Mouse (Mus musculus) kidney, embryonic 16.5 days (tissue): ENCODE measurements at regions not wholly inside any gene's neighbourhood (a gene's known extent, or its start where the extent isn't known, plus 50 kb on each side); places are given as distances from the start of the nearest gene placed in this dataset.

Source experiments
- ATAC-seq: fragments of 200-750 bp; cut with Nextera tagmentation; 2 replicates; pipeline ENCODE4 v1.8.0; 2017; ENCODE audit warnings: moderate TSS enrichment; ENCODE audit not compliant: low FRiP score, low TSS enrichment
- H3K27ac ChIP-seq: fragments of 300-500 bp; sonication (generic); 2 replicates; pipeline ENCODE4 v1.5.1; 2014; ENCODE audit warnings: low read length
- H3K27me3 ChIP-seq: fragments of 300-500 bp; sonication (generic); 2 replicates; pipeline ENCODE4 v1.6.1; 2014; ENCODE audit warnings: low read length, control low read depth, mixed read lengths; ENCODE audit not compliant: insufficient read depth
- H3K36me3 ChIP-seq: fragments of 300-500 bp; sonication (generic); 2 replicates; pipeline ENCODE4 v1.6.1; 2014; ENCODE audit warnings: low read length, control low read depth, mixed read lengths; ENCODE audit not compliant: insufficient read depth
- H3K4me1 ChIP-seq: fragments of 300-500 bp; sonication (generic); 2 replicates; pipeline ENCODE4 v1.6.1; 2014; ENCODE audit warnings: low read length, control low read depth, mixed read lengths; ENCODE audit not compliant: insufficient read depth
- H3K4me2 ChIP-seq: fragments of 300-500 bp; sonication (generic); replicated peaks from 2 replicates; pipeline ENCODE4 v1.6.1; 2014; ENCODE audit warnings: low read depth, low read length
- H3K4me3 ChIP-seq: fragments of 300-500 bp; sonication (generic); 2 replicates; pipeline ENCODE4 v1.5.1; 2014; ENCODE audit warnings: mild to moderate bottlenecking, low read length
- H3K9ac ChIP-seq: fragments of 300-500 bp; sonication (generic); replicated peaks from 2 replicates; pipeline ENCODE4 v1.6.1; 2014; ENCODE audit warnings: low read length
- H3K9me3 ChIP-seq: fragments of 300-500 bp; sonication (generic); 2 replicates; pipeline ENCODE4 v1.6.1; 2016; ENCODE audit warnings: low read length, control low read depth
- WGBS: fragments of 180-500 bp; shearing (Covaris S2); extraction: QIAGEN DNeasy Blood & Tissue Kit; methylation state at CpG from one replicate; pipeline ENCODE4 v1.1.7; 2014; 5-methylcytosine and 5-hydroxymethylcytosine counted together

GRCm38 (mm10) chr13:16343280-16343945, 331.8 kb downstream of the Inhba start:
- 75% methylated on average over 4 of the region's 4 CpGs for WGBS
- H3K27ac ChIP-seq: no peak overlapping the region
- no peaks in the 10 kb centered on the region for H3K4me1 ChIP-seq
- no peaks in the 10 kb centered on the region for H3K27me3 ChIP-seq
- H3K4me3 ChIP-seq: no peak overlapping the region
- H3K36me3 ChIP-seq: no peaks in the 10 kb centered on the region
- ATAC-seq: no peak
- H3K9ac ChIP-seq: no peak overlapping the region
- no peaks in the 10 kb centered on the region for H3K9me3 ChIP-seq
- H3K4me2 ChIP-seq: no peak overlapping the region

GRCm38 (mm10) chr13:16349353-16349752, 337.7 kb downstream of the Inhba start:
- Histone ChIP-seq H3K4me3 (no peak overlapping the region), H3K9me3 (no peaks in the 10 kb centered on the region), H3K27ac (no peak overlapping the region), H3K9ac (no peak overlapping the region), H3K4me1 (no peaks in the 10 kb centered on the region), H3K36me3 (no peaks in the 10 kb centered on the region), H3K27me3 (no peaks in the 10 kb centered on the region), H3K4me2 (no peak overlapping the region)
- no peak for ATAC-seq
- WGBS: 15% methylated on average over 1 of the region's 1 CpGs

GRCm38 (mm10) chr13:16350061-16350460, 338.4 kb downstream of the Inhba start:
- Histone ChIP-seq H3K4me3 (no peak overlapping the region), H3K4me2 (no peak overlapping the region), H3K36me3 (no peaks in the 10 kb centered on the region), H3K9ac (no peak overlapping the region), H3K27me3 (no peaks in the 10 kb centered on the region), H3K4me1 (no peaks in the 10 kb centered on the region), H3K27ac (no peak overlapping the region), H3K9me3 (no peaks in the 10 kb centered on the region)
- 93% methylated on average over 3 of the region's 3 CpGs for WGBS
- ATAC-seq: no peak

- no peak overlapping the region for H3K4me3 ChIP-seq
- no peak overlapping the region for H3K9ac ChIP-seq
- 79% methylated on average over 1 of the region's 1 CpGs for WGBS
- H3K4me2 ChIP-seq: no peak overlapping the region
- no peak for ATAC-seq
- no peaks in the 10 kb centered on the region for H3K4me1 ChIP-seq
- no peaks in the 10 kb centered on the region for H3K27me3 ChIP-seq
- H3K27ac ChIP-seq: no peak overlapping the region
- no peaks in the 10 kb centered on the region for H3K36me3 ChIP-seq
- H3K9me3 ChIP-seq: no peaks in the 10 kb centered on the region
Measured at GRCm38 (mm10) chr13:16355316-16355715, 343.7 kb downstream of the Inhba start.

- no peaks in the 10 kb centered on the region for H3K9me3 ChIP-seq
- no peak overlapping the region for H3K4me2 ChIP-seq
- 47% methylated on average over 5 of the region's 5 CpGs for WGBS
- no peak for ATAC-seq
- no peaks in the 10 kb centered on the region for H3K36me3 ChIP-seq
- no peaks in the 10 kb centered on the region for H3K4me1 ChIP-seq
- no peak overlapping the region for H3K9ac ChIP-seq
- no peaks in the 10 kb centered on the region for H3K27me3 ChIP-seq
- H3K4me3 ChIP-seq: no peak overlapping the region
- H3K27ac ChIP-seq: no peak overlapping the region
Measured at GRCm38 (mm10) chr13:16379492-16379891, 367.8 kb downstream of the Inhba start.

GRCm38 (mm10) chr13:16379949-16380348, 368.3 kb downstream of the Inhba start:
- H3K4me3 ChIP-seq: no peak overlapping the region
- WGBS: 89% methylated on average over 2 of the region's 2 CpGs
- no peak for ATAC-seq
- no peak overlapping the region for H3K9ac ChIP-seq
- no peaks in the 10 kb centered on the region for H3K4me1 ChIP-seq
- H3K27me3 ChIP-seq: no peaks in the 10 kb centered on the region
- H3K27ac ChIP-seq: no peak overlapping the region
- no peaks in the 10 kb centered on the region for H3K36me3 ChIP-seq
- no peaks in the 10 kb centered on the region for H3K9me3 ChIP-seq
- H3K4me2 ChIP-seq: no peak overlapping the region

GRCm38 (mm10) chr13:16382936-16383511, 371.4 kb downstream of the Inhba start:
- Histone ChIP-seq H3K4me3 (no peak overlapping the region), H3K36me3 (no peaks in the 10 kb centered on the region), H3K4me1 (no peaks in the 10 kb centered on the region), H3K9me3 (no peaks in the 10 kb centered on the region), H3K27ac (no peak overlapping the region), H3K27me3 (no peaks in the 10 kb centered on the region), H3K4me2 (no peak overlapping the region), H3K9ac (no peak overlapping the region)
- 75% methylated on average over 5 of the region's 5 CpGs for WGBS
- ATAC-seq: no peak

- WGBS: 11% methylated on average over 2 of the region's 2 CpGs
- Histone ChIP-seq H3K9ac (no peak overlapping the region), H3K27ac (no peak overlapping the region), H3K4me2 (no peak overlapping the region), H3K27me3 (no peaks in the 10 kb centered on the region), H3K4me3 (no peak overlapping the region), H3K4me1 (no peaks in the 10 kb centered on the region), H3K9me3 (no peaks in the 10 kb centered on the region), H3K36me3 (no peaks in the 10 kb centered on the region)
- ATAC-seq: peak; percentile 65; the same call in 1 of the 2 replicates
Measured at GRCm38 (mm10) chr13:16416356-16417019, 404.8 kb downstream of the Inhba start.

- no peaks in the 10 kb centered on the region for H3K9me3 ChIP-seq
Measured at GRCm38 (mm10) chr13:16424147-16424546, 412.5 kb downstream of the Inhba start.

GRCm38 (mm10) chr13:16435436-16435835, 423.8 kb downstream of the Inhba start:
- no peak overlapping the region for H3K9ac ChIP-seq
- no peak overlapping the region for H3K27ac ChIP-seq
- no peak overlapping the region for H3K4me2 ChIP-seq
- no peaks in the 10 kb centered on the region for H3K4me1 ChIP-seq
- no peaks in the 10 kb centered on the region for H3K36me3 ChIP-seq
- no peak overlapping the region for H3K4me3 ChIP-seq
- H3K9me3 ChIP-seq: no peaks in the 10 kb centered on the region
- no peaks in the 10 kb centered on the region for H3K27me3 ChIP-seq
- WGBS: 82% methylated on average over 2 of the region's 2 CpGs
- no peak for ATAC-seq

More at GRCm38 (mm10) chr13:16424147-16424546, 412.5 kb downstream of the Inhba start:
- H3K4me3 ChIP-seq: no peak overlapping the region
- 86% methylated on average over 2 of the region's 2 CpGs for WGBS
- no peak overlapping the region for H3K9ac ChIP-seq
- H3K4me1 ChIP-seq: no peaks in the 10 kb centered on the region
- ATAC-seq: no peak
- H3K27ac ChIP-seq: no peak overlapping the region
- no peaks in the 10 kb centered on the region for H3K27me3 ChIP-seq
- H3K4me2 ChIP-seq: no peak overlapping the region
- H3K36me3 ChIP-seq: no peaks in the 10 kb centered on the region
